Mouse (Mus musculus): Measurements from ENCODE around the gene Gm4922. TPM values are rescaled to one million over a fixed set of nuclear protein-coding genes. Genes with fewer than 3 reads are reported as not detected.

The Gm4922 gene
- not detected in 2 replicates for polyA plus RNA-seq (2016; fragmentation: Nextera tagmentation; extraction: Ambion mirVana)

DNA sequence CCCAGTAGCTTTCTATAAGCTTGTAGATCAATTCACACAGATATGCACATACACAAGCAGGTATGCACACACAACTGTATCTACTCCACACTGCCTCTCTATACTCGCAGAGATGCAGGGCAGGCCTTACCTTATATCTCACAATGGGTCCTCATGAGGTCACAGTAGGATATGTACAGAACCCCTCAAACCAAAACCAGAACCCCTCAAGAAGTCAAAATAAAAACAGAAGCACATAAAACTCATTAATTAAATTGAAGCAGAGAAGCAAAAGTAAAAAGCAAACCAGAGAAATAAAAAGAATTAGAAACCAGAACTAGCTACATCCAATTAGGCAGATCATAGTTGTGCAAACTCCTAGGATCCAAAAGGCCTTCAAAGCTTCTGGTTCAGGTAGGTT lies at the start of gene Gm4922:
Gm4922 (minus strand) TSS at position 101 of the 400 bp plus-strand sequence.
- H3K4me1 ChIP-seq: no peaks in the 10 kb centered on the region
- H3K9me3 ChIP-seq (replicated peaks): no peaks in the 10 kb centered on the region
- no peak within 1 kb of the TSS for H3K4me3 ChIP-seq
- 91% methylated on average over 1 of the region's 1 CpGs for WGBS
- no peak for DNase-seq (ENCODE audit: low spot score)
- no peak within 1 kb of the TSS for H3K27ac ChIP-seq (replicated peaks)
- H3K27me3 ChIP-seq (ENCODE audit: low read depth, poor library complexity, severe bottlenecking): no peaks in the 10 kb centered on the region
- no peaks in the 10 kb centered on the region for H3K36me3 ChIP-seq

- H3K4me1 ChIP-seq: no peaks in the 10 kb centered on the region
- H3K27me3 ChIP-seq (ENCODE audit: low read depth, poor library complexity, severe bottlenecking): no peaks in the 10 kb centered on the region
- H3K9me3 ChIP-seq (replicated peaks): no peaks in the 10 kb centered on the region
- DNase-seq (ENCODE audit: low spot score): no peak
- no peak overlapping the region for H3K27ac ChIP-seq (replicated peaks)
- WGBS: 47% methylated on average over 6 of the region's 6 CpGs
- H3K4me3 ChIP-seq: no peak overlapping the region
- H3K36me3 ChIP-seq: no peaks in the 10 kb centered on the region
These were observed 49.3 kb upstream of the Gm4922 start for GRCm38 (mm10) chr10:18835684-18836479.

DNA sequence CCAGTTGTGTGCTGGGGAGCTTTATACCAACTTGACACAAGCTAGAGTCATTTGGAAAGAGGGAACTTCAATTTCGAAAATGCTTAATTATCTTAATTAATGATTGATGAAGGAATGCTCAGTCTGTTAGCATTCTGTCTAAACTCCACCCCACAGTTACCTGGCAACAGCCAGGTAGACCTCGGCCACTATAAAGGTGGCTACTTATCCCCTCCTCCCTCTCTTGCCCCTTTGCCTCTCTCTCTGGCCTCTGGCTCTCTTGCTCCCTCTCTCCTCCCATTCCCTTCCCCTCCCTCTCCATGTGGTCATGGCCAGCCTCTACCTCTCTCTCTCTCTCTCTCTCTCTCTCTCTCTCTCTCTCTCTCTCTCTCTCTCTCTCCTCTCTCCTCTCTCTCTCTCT lies 47.8 kb upstream of the Gm4922 start:
- no peak for DNase-seq (ENCODE audit: low spot score)
- H3K9me3 ChIP-seq (replicated peaks): no peaks in the 10 kb centered on the region
- H3K36me3 ChIP-seq: no peaks in the 10 kb centered on the region
- no peaks in the 10 kb centered on the region for H3K4me1 ChIP-seq
- no peak overlapping the region for H3K27ac ChIP-seq (replicated peaks)
- H3K4me3 ChIP-seq: no peak overlapping the region
- 78% methylated on average over 2 of the region's 2 CpGs for WGBS
- H3K27me3 ChIP-seq (ENCODE audit: low read depth, poor library complexity, severe bottlenecking): no peaks in the 10 kb centered on the region

GRCm38 (mm10) chr10:18831823-18832222 lies 45.2 kb upstream of the Gm4922 start:
- no peak for DNase-seq (ENCODE audit: low spot score)
- Histone ChIP-seq H3K36me3 (no peaks in the 10 kb centered on the region), H3K9me3 (replicated peaks) (no peaks in the 10 kb centered on the region), H3K4me1 (no peaks in the 10 kb centered on the region), H3K27me3 (ENCODE audit: low read depth, poor library complexity, severe bottlenecking) (no peaks in the 10 kb centered on the region), H3K27ac (replicated peaks) (no peak overlapping the region), H3K4me3 (no peak overlapping the region)
- 39% methylated on average over 7 of the region's 7 CpGs for WGBS

DNA sequence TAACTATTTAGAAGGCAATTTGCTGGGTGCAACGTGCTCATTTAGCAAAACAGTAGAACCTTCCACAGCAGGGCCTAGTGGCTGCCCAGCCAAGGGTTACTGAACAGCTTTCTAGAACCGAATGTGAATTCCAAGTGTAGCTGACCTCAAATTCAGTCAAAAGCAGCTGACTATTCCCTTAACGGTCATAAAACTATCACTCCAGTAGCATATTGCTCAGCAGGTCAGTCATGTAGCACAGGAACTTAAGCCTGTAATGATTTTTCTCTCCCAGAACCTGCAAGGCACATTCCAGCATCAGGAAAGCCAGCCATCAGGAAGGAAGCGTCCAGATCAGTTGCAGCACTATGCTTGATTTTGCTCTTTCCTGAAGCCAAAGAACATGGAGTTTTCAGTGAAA lies 43.8 kb upstream of the Gm4922 start:
- Histone ChIP-seq H3K4me1 (no peaks in the 10 kb centered on the region), H3K9me3 (replicated peaks) (no peaks in the 10 kb centered on the region), H3K4me3 (no peak overlapping the region), H3K36me3 (no peaks in the 10 kb centered on the region), H3K27me3 (ENCODE audit: low read depth, poor library complexity, severe bottlenecking) (no peaks in the 10 kb centered on the region), H3K27ac (replicated peaks) (no peak overlapping the region)
- no peak for DNase-seq (ENCODE audit: low spot score)
- WGBS: 87% methylated on average over 4 of the region's 4 CpGs

GRCm38 (mm10) chr10:18827936-18828335 lies 41.3 kb upstream of the Gm4922 start:
- no peak overlapping the region for H3K4me3 ChIP-seq

DNA sequence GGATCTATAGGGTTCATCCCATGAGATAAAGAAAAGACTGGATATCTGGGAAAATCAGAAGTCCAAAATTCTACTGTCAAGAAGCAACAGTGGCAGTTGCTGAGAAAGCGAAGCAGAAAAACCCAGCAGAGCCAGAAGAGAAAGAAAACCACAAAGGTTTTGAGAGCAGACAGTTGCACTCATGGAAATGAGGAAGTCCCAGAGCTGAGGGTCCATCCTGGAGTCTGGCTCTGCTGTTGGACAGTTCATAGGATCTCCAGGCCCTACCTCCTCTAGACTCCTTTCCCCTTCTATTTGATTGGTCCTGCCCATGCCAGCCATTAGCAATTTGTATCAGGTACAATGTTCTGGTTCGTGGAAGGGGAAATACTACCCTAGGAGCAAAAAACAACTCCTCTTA lies 39.5 kb upstream of the Gm4922 start:
- H3K4me3 ChIP-seq: no peak overlapping the region
- no peaks in the 10 kb centered on the region for H3K4me1 ChIP-seq
- H3K36me3 ChIP-seq: no peaks in the 10 kb centered on the region
- no peak for DNase-seq (ENCODE audit: low spot score)
- H3K27ac ChIP-seq (replicated peaks): no peak overlapping the region
- H3K27me3 ChIP-seq (ENCODE audit: low read depth, poor library complexity, severe bottlenecking): no peaks in the 10 kb centered on the region
- no peaks in the 10 kb centered on the region for H3K9me3 ChIP-seq (replicated peaks)
- 85% methylated on average over 2 of the region's 2 CpGs for WGBS

More at GRCm38 (mm10) chr10:18827936-18828335, 41.3 kb upstream of the Gm4922 start:
- H3K27me3 ChIP-seq (ENCODE audit: low read depth, poor library complexity, severe bottlenecking): no peaks in the 10 kb centered on the region
- no peaks in the 10 kb centered on the region for H3K36me3 ChIP-seq
- DNase-seq (ENCODE audit: low spot score): no peak
- H3K27ac ChIP-seq (replicated peaks): no peak overlapping the region
- H3K4me1 ChIP-seq: no peaks in the 10 kb centered on the region
- 24% methylated on average over 2 of the region's 2 CpGs for WGBS
- H3K9me3 ChIP-seq (replicated peaks): no peaks in the 10 kb centered on the region

GRCm38 (mm10) chr10:18825143-18825542 lies 38.5 kb upstream of the Gm4922 start:
- no peak for DNase-seq (ENCODE audit: low spot score)
- H3K4me1 ChIP-seq: no peaks in the 10 kb centered on the region
- no peaks in the 10 kb centered on the region for H3K27me3 ChIP-seq (ENCODE audit: low read depth, poor library complexity, severe bottlenecking)
- H3K4me3 ChIP-seq: no peak overlapping the region
- no peaks in the 10 kb centered on the region for H3K9me3 ChIP-seq (replicated peaks)
- no peaks in the 10 kb centered on the region for H3K36me3 ChIP-seq
- H3K27ac ChIP-seq (replicated peaks): no peak overlapping the region

GRCm38 (mm10) chr10:18816560-18816959 lies 30.0 kb upstream of the Gm4922 start:
- Histone ChIP-seq H3K36me3 (no peaks in the 10 kb centered on the region), H3K4me3 (no peak overlapping the region), H3K27me3 (ENCODE audit: low read depth, poor library complexity, severe bottlenecking) (no peaks in the 10 kb centered on the region), H3K4me1 (no peaks in the 10 kb centered on the region), H3K27ac (replicated peaks) (no peak overlapping the region), H3K9me3 (replicated peaks) (no peaks in the 10 kb centered on the region)
- WGBS: 75% methylated on average over 5 of the region's 5 CpGs
- DNase-seq (ENCODE audit: low spot score): no peak

DNA sequence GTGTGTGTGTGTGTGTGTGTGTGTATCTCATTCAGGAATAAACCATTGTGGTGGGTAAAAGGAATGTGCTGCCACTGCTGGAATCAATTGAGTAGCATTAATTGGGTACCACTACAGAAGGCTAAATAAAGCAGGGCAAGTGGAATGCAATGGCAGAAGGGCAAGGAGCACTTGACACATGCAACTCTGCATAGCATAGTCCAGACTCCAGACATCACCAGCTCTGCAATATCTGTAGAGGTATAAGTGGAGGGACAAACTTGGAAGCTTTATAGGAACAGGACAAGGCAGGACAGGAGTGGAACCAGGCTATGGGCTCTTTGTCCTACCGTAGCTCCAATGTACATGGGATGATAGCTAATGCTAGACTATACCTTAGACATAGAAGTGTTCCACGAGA lies 25.2 kb upstream of the Gm4922 start:
- Histone ChIP-seq H3K4me3 (no peak overlapping the region), H3K4me1 (no peaks in the 10 kb centered on the region), H3K9me3 (replicated peaks) (no peaks in the 10 kb centered on the region), H3K27ac (replicated peaks) (no peak overlapping the region), H3K27me3 (ENCODE audit: low read depth, poor library complexity, severe bottlenecking) (no peaks in the 10 kb centered on the region), H3K36me3 (no peaks in the 10 kb centered on the region)
- no peak for DNase-seq (ENCODE audit: low spot score)
- 93% methylated on average over 2 of the region's 2 CpGs for WGBS

- H3K27ac ChIP-seq (replicated peaks): no peak overlapping the region
- no peak for DNase-seq (ENCODE audit: low spot score)
- H3K27me3 ChIP-seq (ENCODE audit: low read depth, poor library complexity, severe bottlenecking): no peaks in the 10 kb centered on the region
- no peaks in the 10 kb centered on the region for H3K4me1 ChIP-seq
- H3K9me3 ChIP-seq (replicated peaks): no peaks in the 10 kb centered on the region
- no peak overlapping the region for H3K4me3 ChIP-seq
- H3K36me3 ChIP-seq: no peaks in the 10 kb centered on the region
- 93% methylated on average over 4 of the region's 4 CpGs for WGBS
These were observed 3.5 kb upstream of the Gm4922 start for GRCm38 (mm10) chr10:18790063-18790462.

- H3K27ac ChIP-seq (replicated peaks): no peak overlapping the region
- no peaks in the 10 kb centered on the region for H3K9me3 ChIP-seq (replicated peaks)
- H3K27me3 ChIP-seq (ENCODE audit: low read depth, poor library complexity, severe bottlenecking): no peaks in the 10 kb centered on the region
- H3K36me3 ChIP-seq: no peaks in the 10 kb centered on the region
- no peak overlapping the region for H3K4me3 ChIP-seq
- no peak for DNase-seq (ENCODE audit: low spot score)
- WGBS: 56% methylated on average over 1 of the region's 1 CpGs
- no peaks in the 10 kb centered on the region for H3K4me1 ChIP-seq
These were observed 2.0 kb upstream of the Gm4922 start for GRCm38 (mm10) chr10:18788601-18789000.

GRCm38 (mm10) chr10:18777546-18777945 lies 9.0 kb downstream of the Gm4922 start:
- no peak for DNase-seq (ENCODE audit: low spot score)
- Histone ChIP-seq H3K27me3 (ENCODE audit: low read depth, poor library complexity, severe bottlenecking) (no peaks in the 10 kb centered on the region), H3K4me3 (no peak overlapping the region), H3K27ac (replicated peaks) (no peak overlapping the region), H3K36me3 (no peaks in the 10 kb centered on the region), H3K9me3 (replicated peaks) (no peaks in the 10 kb centered on the region), H3K4me1 (no peaks in the 10 kb centered on the region)
- WGBS: 74% methylated on average over 3 of the region's 3 CpGs

Measured in midbrain, embryonic 10.5 days (tissue).